Mouse (Mus musculus): ENCODE measurements at regions not wholly inside any gene's neighbourhood (a gene's known extent, or its start where the extent isn't known, plus 50 kb on each side); places are given as distances from the start of the nearest gene placed in this dataset.

DNA sequence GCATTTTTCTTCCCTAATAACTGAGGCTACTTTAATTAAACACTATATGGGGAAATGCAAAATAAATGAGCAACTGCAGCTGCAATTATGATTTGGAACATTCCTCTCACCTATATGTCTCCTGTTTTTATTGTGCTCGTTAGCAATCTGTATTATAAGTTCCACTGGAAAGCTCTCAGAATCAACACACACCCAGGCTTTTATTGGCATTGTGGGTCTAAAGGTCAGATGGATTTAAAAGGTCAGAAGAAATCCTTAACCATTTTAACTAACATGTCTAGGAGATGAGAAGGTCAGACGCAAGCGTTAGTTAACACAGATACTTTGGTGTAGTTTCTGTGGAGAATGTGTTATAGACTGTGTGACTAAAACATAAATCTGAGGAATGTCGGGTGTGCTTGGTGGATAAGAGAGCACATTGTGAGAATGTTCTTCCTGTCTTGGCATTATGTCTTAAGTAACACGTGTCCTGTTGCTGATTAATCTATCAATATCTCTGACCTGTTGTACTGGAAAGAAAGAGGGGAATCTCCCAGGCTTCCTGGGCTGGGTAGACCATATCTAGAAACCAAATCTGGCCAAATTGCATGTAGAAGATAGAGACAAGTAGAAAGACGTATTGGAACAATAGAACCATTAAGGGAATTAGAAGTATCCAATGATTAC is 164.1 kb upstream of the BB014433 start:
- TF ChIP-seq CTCF (IDR thresholded peaks at IDR 0.05; ENCODE audit: low read depth, low read length) (no peak), POLR2A (IDR thresholded peaks at IDR 0.05; ENCODE audit: extremely low read depth, insufficient read depth, low read length) (no peak)

Measured in liver, adult 2 months (tissue).